Mouse (Mus musculus) kidney, embryonic 15.5 days (tissue): ENCODE results near the gene Tyw5. TPM values are rescaled to one million over a fixed set of nuclear protein-coding genes. Genes with fewer than 3 reads are reported as not detected.

Experiments used
- ATAC-seq: fragments of 200-750 bp; cut with Nextera tagmentation; replicated peaks from 2 replicates; pipeline ENCODE4 v1.8.0; 2017; ENCODE audit warnings: moderate TSS enrichment; ENCODE audit not compliant: low FRiP score
- H3K27ac ChIP-seq: fragments of 300-500 bp; sonication (generic); 2 replicates; pipeline ENCODE4 v1.5.1; 2015; ENCODE audit warnings: mild to moderate bottlenecking, inconsistent platforms
- H3K27me3 ChIP-seq: fragments of 300-500 bp; sonication (generic); 2 replicates; pipeline ENCODE4 v1.6.1; 2015; ENCODE audit warnings: inconsistent platforms
- H3K36me3 ChIP-seq: fragments of 300-500 bp; sonication (generic); 2 replicates; pipeline ENCODE4 v1.6.1; 2015; ENCODE audit warnings: inconsistent platforms
- H3K4me1 ChIP-seq: fragments of 300-500 bp; sonication (generic); 2 replicates; pipeline ENCODE4 v1.6.1; 2015; ENCODE audit warnings: inconsistent platforms
- H3K4me2 ChIP-seq: fragments of 300-500 bp; sonication (generic); 2 replicates; pipeline ENCODE4 v1.6.1; 2015; ENCODE audit warnings: moderate library complexity, mild to moderate bottlenecking, inconsistent platforms
- H3K4me3 ChIP-seq: fragments of 300-500 bp; sonication (generic); replicated peaks from 2 replicates; pipeline ENCODE4 v1.5.1; 2015; ENCODE audit warnings: mild to moderate bottlenecking, inconsistent platforms
- H3K9ac ChIP-seq: fragments of 300-500 bp; sonication (generic); 2 replicates; pipeline ENCODE4 v1.6.1; 2015; ENCODE audit warnings: mild to moderate bottlenecking, inconsistent platforms
- H3K9me3 ChIP-seq: fragments of 300-500 bp; sonication (generic); replicated peaks from 2 replicates; pipeline ENCODE4 v1.6.1; 2016; ENCODE audit warnings: inconsistent platforms
- WGBS: fragments of 180-500 bp; shearing (Covaris S2); methylation state at CpG from one replicate; pipeline ENCODE4 v1.1.7; 2015; ENCODE audit warnings: mixed read lengths; 5-methylcytosine and 5-hydroxymethylcytosine counted together
- polyA plus RNA-seq: library from polyadenylated mRNA; unstranded; fragments of >200 nt; fragmentation: Nextera tagmentation; extraction: Ambion mirVana; gene quantifications from 2 replicates; pipeline ENCODE4 v1.2.1, GENCODE M21; 2015

The Tyw5 gene
- polyA plus RNA-seq, 1 experiment from 2014 or later: 34.4 TPM

GRCm38 (mm10) chr1:57377376-57378341, 29.2 kb downstream of the Tyw5 start, which contains the start of gene 1700066M21Rik:
TSS of gene 1700066M21Rik (plus strand) at chr1:57377620.
- Histone ChIP-seq H3K27me3 (no peaks in the 10 kb centered on the region), H3K9ac (peak within 1 kb of the TSS; percentile 90), H3K36me3 (peaks cover 5% of the 10 kb centered on the region), H3K4me2 (peak within 1 kb of the TSS; percentile 93), H3K27ac (peak within 1 kb of the TSS; percentile 86), H3K4me3 (peak within 1 kb of the TSS; percentile 95), H3K9me3 (no peaks in the 10 kb centered on the region), H3K4me1 (peaks cover 12% of the 10 kb centered on the region)
- ATAC-seq: peak; percentile 97
- under 1% methylated on average over 79 of the region's 81 CpGs for WGBS

DNA sequence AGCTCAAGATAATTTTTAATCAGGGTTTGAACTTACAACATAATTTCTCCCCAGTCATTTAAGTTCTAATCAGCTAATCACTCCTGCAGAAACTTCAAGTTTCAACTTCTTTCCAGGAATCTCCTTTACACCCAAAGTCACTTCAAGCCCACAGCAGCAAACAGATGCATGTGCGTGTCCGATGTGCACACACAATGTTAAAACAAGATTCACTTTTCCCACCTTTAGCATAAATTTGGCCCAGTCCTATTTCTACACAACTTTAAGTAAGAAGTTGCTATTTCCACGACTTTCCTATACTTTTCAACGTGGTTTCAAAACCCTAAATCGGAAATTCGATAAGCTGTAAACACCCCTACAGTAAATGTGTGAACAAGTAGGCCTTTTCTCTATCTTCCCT, 30.1 kb downstream of the Tyw5 start:
- peak overlapping the region; percentile 38; the same call in 1 of the 2 replicates for H3K9ac ChIP-seq
- H3K27ac ChIP-seq: peak overlapping the region; percentile 38; the same call in 1 of the 2 replicates
- ATAC-seq: no peak
- no peaks in the 10 kb centered on the region for H3K27me3 ChIP-seq
- no peaks in the 10 kb centered on the region for H3K9me3 ChIP-seq
- H3K4me3 ChIP-seq: peak overlapping the region; percentile 95
- peaks cover 12% of the 10 kb centered on the region for H3K4me1 ChIP-seq
- H3K36me3 ChIP-seq: peaks cover 5% of the 10 kb centered on the region
- WGBS: 66% methylated on average over 6 of the region's 6 CpGs
- H3K4me2 ChIP-seq: peak overlapping the region; percentile 93

DNA sequence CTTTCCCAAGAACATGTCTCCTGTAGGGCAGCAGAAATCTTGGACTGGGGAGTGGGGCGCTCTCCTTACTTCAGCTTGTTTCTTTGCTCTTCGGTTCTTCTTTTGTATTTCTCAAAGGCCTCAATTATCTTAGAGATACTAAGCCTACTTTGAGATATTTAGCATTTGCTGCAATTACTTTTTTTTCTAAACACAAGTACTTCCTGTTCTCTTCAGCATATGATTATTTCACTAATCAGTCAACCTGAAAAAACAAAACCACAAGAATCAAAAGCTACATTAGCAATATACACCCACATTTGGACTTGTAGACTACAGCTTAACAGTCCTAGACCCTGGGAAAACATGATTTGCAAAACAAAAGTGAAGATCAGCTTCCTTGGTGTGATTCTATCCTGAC, 31.6 kb downstream of the Tyw5 start:
- H3K4me1 ChIP-seq: peaks cover 12% of the 10 kb centered on the region
- WGBS: 90% methylated on average over 2 of the region's 2 CpGs
- no peak overlapping the region for H3K4me3 ChIP-seq
- H3K36me3 ChIP-seq: peaks cover 5% of the 10 kb centered on the region
- H3K9ac ChIP-seq: no peak overlapping the region
- H3K27me3 ChIP-seq: no peaks in the 10 kb centered on the region
- no peak overlapping the region for H3K27ac ChIP-seq
- H3K4me2 ChIP-seq: no peak overlapping the region
- no peak for ATAC-seq
- no peaks in the 10 kb centered on the region for H3K9me3 ChIP-seq

DNA sequence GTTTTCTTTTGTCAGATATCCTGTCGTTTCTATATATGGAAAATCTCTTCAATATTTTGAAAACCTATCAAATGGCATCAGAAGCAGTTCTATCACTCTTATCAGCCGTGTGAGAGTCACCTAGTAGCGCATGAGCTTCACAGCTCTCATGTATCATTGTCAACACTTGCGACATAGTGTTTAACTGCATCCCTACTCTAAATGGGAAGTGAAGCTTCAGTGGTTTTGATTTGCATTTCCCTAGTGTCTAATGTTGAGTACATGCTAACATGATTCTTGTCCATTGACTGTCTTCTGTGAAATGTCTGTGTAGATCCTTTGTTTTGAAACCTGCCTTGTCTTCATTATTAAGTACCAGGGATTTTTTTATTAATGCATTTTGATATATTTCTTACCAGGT, 36.5 kb downstream of the Tyw5 start:
- Histone ChIP-seq H3K27ac (no peak overlapping the region), H3K4me1 (no peaks in the 10 kb centered on the region), H3K4me3 (no peak overlapping the region), H3K9ac (no peak overlapping the region), H3K27me3 (no peaks in the 10 kb centered on the region), H3K36me3 (no peaks in the 10 kb centered on the region; the same call in 1 of the 2 replicates), H3K4me2 (no peak overlapping the region), H3K9me3 (no peaks in the 10 kb centered on the region)
- no peak for ATAC-seq
- WGBS: 79% methylated on average over 4 of the region's 4 CpGs

DNA sequence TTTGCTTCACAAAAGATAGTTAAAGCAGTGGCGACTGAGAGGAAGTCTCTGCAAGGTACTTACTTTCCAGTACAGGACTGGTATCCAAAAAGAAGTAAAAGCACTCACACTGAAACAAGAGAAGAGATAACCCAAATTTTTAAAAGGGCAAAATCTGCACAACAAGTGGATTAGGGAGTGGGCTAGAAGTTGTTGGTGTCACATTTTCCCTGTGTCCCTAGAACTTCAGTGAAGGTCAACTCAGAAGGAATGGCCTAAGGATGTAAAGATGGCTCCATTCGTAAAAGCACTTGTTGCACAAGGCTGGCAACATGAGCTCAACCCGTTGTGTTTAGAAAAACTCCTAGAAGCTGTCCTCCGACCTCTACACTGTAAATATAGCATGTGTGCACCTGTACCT, 37.8 kb downstream of the Tyw5 start:
- WGBS: 81% methylated on average over 4 of the region's 4 CpGs
- Histone ChIP-seq H3K4me1 (no peaks in the 10 kb centered on the region), H3K4me3 (no peak overlapping the region), H3K27me3 (no peaks in the 10 kb centered on the region), H3K27ac (no peak overlapping the region), H3K9me3 (no peaks in the 10 kb centered on the region), H3K9ac (no peak overlapping the region), H3K36me3 (no peaks in the 10 kb centered on the region; the same call in 1 of the 2 replicates), H3K4me2 (no peak overlapping the region)
- no peak for ATAC-seq

- 87% methylated on average over 3 of the region's 3 CpGs for WGBS
- ATAC-seq: no peak
- Histone ChIP-seq H3K27me3 (no peaks in the 10 kb centered on the region), H3K27ac (no peak overlapping the region), H3K9ac (no peak overlapping the region), H3K4me1 (no peaks in the 10 kb centered on the region), H3K9me3 (no peaks in the 10 kb centered on the region), H3K36me3 (no peaks in the 10 kb centered on the region), H3K4me2 (no peak overlapping the region), H3K4me3 (no peak overlapping the region)
Observed at GRCm38 (mm10) chr1:57367446-57367845, 39.5 kb downstream of the Tyw5 start.

GRCm38 (mm10) chr1:57358546-57358945, 48.4 kb downstream of the Tyw5 start:
- WGBS: 63% methylated on average over 5 of the region's 5 CpGs
- no peaks in the 10 kb centered on the region for H3K4me1 ChIP-seq
- no peak overlapping the region for H3K9ac ChIP-seq
- no peak for ATAC-seq
- no peak overlapping the region for H3K4me3 ChIP-seq
- H3K9me3 ChIP-seq: no peaks in the 10 kb centered on the region
- no peak overlapping the region for H3K27ac ChIP-seq
- no peak overlapping the region for H3K4me2 ChIP-seq
- no peaks in the 10 kb centered on the region for H3K27me3 ChIP-seq
- H3K36me3 ChIP-seq: no peaks in the 10 kb centered on the region

- Histone ChIP-seq H3K4me1 (no peaks in the 10 kb centered on the region), H3K4me2 (no peak overlapping the region), H3K4me3 (no peak overlapping the region), H3K36me3 (no peaks in the 10 kb centered on the region), H3K9me3 (no peaks in the 10 kb centered on the region), H3K27ac (no peak overlapping the region), H3K27me3 (no peaks in the 10 kb centered on the region), H3K9ac (no peak overlapping the region)
- 50% methylated on average over 1 of the region's 1 CpGs for WGBS
- ATAC-seq: no peak
Observed at GRCm38 (mm10) chr1:57351941-57352340, 55.0 kb downstream of the Tyw5 start.

GRCm38 (mm10) chr1:57347487-57347886, 59.4 kb downstream of the Tyw5 start:
- ATAC-seq: no peak
- Histone ChIP-seq H3K9me3 (no peaks in the 10 kb centered on the region), H3K4me1 (no peaks in the 10 kb centered on the region), H3K27ac (no peak overlapping the region), H3K36me3 (no peaks in the 10 kb centered on the region), H3K4me3 (no peak overlapping the region), H3K9ac (no peak overlapping the region), H3K4me2 (no peak overlapping the region), H3K27me3 (no peaks in the 10 kb centered on the region)

GRCm38 (mm10) chr1:57341197-57341596, 65.7 kb downstream of the Tyw5 start:
- Histone ChIP-seq H3K4me1 (no peaks in the 10 kb centered on the region), H3K4me3 (no peak overlapping the region), H3K27ac (no peak overlapping the region), H3K9me3 (no peaks in the 10 kb centered on the region), H3K36me3 (no peaks in the 10 kb centered on the region), H3K27me3 (no peaks in the 10 kb centered on the region), H3K4me2 (no peak overlapping the region), H3K9ac (no peak overlapping the region)
- 29% methylated on average over 2 of the region's 2 CpGs for WGBS
- ATAC-seq: no peak

DNA sequence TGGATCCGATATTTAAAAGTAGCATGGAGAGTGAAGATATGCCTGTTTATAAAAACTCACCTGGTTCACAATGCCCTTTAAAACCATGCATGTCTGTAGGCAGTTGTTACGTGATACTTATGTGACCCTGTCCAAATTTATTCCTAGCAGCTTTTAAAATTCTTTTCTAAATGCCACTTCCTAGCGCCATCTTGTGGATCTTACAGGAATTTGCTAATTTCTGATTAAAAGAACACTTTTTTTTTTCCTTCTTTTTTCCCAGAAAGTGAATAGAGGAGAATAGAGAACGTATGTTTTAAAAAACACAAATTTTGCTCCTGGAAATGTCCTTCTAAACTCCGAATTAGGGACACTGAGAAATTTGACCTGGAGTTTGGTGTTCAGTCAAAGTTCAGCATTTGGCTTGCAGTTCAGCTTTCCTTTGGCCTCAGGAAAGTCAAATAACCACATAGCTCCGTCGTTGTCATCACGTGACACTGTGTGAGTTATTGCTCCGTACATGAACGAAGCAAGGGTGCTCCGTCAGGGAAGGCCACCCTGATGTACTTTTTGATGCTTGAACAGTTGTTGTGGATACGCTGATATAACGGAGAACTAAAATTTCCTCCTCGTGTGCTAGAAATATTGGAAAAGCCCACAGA, 67.6 kb downstream of the Tyw5 start:
- H3K9ac ChIP-seq: no peak overlapping the region
- H3K36me3 ChIP-seq: no peaks in the 10 kb centered on the region
- H3K27ac ChIP-seq: no peak overlapping the region
- H3K4me1 ChIP-seq: no peaks in the 10 kb centered on the region
- ATAC-seq: no peak
- H3K4me3 ChIP-seq: no peak overlapping the region
- WGBS: 49% methylated on average over 14 of the region's 14 CpGs
- no peaks in the 10 kb centered on the region for H3K27me3 ChIP-seq
- no peak overlapping the region for H3K4me2 ChIP-seq
- no peaks in the 10 kb centered on the region for H3K9me3 ChIP-seq
